Mouse (Mus musculus): ENCODE data around the gene Plekhg4.

Plekhg4 gene

GRCm38 (mm10) chr8:105404496-105404895 is 31.4 kb downstream of the Plekhg4 start:
- DNase-seq = no peak

GRCm38 (mm10) chr8:105406416-105406815 is 33.3 kb downstream of the Plekhg4 start:
- no peak for DNase-seq

GRCm38 (mm10) chr8:105408331-105408730 is 35.3 kb downstream of the Plekhg4 start:
- no peak for DNase-seq

GRCm38 (mm10) chr8:105409947-105410346 is 36.9 kb downstream of the Plekhg4 start:
- DNase-seq = no peak

GRCm38 (mm10) chr8:105413391-105413790 is 40.3 kb downstream of the Plekhg4 start, which contains the start of the genes Kctd19 and Lrrc36:
Gene Kctd19 (minus strand): TSS chr8:105413502.
Gene Lrrc36 (plus strand): TSS chr8:105413571.
- peak; percentile 58 to 72 for DNase-seq

DNA sequence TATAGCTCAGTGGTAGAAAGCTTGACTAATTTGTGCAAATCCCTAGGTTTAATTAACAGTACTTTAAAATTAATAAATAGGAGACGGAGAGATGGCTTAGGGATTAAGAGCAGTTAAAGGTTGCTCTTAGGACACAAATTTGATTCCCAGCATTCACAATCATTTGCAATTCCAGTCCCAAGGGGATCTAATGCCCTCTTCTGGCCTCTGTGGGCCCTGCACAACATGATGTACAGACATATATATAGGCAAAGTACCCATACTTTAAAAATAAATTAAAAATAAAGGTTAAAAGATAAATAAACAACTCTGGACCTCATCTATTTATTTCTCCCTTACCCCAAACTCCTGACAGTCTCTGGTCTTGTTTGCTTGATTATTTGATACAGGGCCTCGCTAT is 45.9 kb downstream of the Plekhg4 start:
- no peak for DNase-seq

DNA sequence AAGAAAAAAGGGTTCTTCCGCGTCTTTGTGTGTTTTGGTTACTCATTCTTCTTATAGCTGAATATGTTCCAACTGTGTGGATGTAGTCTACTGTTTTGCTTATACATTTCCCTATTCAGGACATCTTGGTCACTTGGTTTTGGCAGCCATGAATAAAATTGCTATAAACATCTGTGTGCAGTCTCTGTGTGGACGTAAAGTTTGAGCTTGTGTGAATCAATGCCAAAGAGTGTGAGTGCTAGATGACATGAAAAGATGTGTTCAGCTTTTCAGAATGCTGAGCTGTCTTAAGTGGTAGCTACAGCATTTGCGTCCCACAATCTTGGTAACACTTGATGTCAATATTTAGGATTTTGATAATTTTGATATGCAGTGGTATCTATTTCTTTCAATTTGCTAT is 46.7 kb downstream of the Plekhg4 start:
- no peak for DNase-seq

DNA sequence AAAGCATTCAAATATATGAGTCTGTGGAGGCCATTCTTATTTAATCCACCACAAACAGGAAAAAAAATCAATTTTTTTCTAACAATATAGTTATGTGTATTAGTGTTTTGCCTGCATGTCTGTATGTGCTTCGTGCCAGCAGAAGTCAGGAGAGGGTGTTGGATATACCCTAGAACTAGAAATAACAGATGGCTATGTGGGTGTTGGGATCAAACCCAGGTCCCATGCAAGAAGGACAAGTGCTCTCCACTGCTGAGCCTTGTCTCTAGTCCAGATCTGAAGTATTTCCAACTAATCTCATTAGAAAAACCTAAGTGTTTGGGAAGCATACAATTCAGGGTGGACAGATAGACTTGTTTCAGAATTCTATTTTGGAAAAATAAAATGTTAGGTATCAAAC is 48.9 kb downstream of the Plekhg4 start:
- peak in 1 of 2 experiments; percentile 38 for DNase-seq

GRCm38 (mm10) chr8:105426878-105427277 is 53.8 kb downstream of the Plekhg4 start:
- no peak for DNase-seq

DNA sequence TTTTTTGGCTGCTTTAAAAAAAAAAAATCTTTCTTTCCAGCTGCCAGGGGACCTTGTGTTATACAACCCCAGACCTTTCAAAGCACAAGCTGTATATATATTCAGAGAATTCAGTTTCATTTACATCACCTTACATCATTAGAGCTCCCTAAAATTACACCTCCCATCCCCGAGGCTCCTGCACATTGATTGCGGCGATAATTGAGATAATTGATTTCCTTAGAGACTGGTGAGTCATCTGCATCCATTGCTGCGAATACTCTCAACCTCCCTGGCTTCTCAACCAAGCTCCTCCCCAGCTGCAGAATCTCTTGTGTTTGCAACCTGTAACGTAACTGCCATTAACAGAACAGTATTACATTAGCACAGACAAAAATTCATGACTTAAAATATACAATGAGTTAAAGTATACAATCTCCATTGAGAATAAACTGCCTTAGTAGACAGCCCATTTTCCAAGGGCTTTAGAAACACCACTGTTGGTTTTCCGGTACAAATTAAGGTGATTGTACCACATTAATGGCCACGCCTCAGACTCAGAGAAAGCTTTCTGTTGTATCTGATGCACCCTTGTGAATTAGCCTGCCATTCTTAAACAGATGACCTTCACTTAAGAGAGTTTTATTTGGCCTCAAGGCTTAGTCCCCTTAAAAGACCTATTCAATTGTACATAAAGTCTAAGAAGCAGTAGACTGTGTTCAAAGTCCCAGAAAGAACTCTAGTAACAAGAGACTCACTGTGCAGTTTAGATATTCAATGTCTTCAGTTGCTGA is 58.9 kb downstream of the Plekhg4 start:
- DNase-seq = no peak

All from cerebellum, postnatal 36 days (tissue).